Comparison of ENCODE assay signal across 11 mouse cellular contexts in the genomic region with DNA sequence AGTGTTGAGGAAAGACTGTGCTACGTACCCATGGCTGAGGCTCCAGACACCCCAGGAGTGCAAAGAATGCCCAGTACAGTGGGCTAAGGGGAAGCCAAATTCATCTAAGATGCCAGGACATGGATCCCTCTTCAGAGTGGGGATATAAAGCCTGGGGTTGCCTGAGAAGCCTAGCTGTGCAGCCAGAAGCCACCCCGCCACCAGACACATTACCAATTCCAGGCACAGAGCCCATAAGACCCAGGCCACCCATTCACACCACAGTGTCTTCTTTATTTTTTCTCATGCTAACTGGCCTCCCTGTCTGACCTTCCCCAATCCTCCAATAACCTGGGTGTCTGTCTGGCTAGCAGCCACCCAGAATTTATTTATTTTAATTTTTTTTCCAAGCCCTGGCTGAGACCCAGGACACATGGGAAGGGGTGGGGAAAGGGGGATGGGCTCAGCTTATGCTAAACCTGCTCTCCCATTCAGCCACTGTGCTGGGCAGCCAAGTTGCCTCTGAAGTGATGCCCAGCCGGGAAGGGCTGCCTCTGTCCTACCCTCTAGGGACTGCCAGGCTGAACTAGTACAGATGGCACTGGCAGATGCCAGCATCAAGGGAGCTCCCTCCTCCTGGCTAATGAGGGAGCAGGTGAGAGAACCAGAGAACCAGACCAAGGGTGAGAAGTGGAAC.
DNase-seq lines count a peak whose midpoint lies in the region; ATAC-seq lines count a peak whose summit lies in the region.
"Had no signal": no experiment of that assay in that cellular context is flagged by ENCODE, and none has a peak within 500 bp of the region (broad histone marks: within the 10 kb centered on the region; RNA-seq: fewer than 3 reads in every experiment).

No protein-coding gene starts in this region.

- H3K9me3 ChIP-seq in embryonic facial prominence, embryonic 14.5 days (ENCODE audit: control insufficient read depth, low read length): no peaks in the 10 kb centered on the region
- no peaks in the 10 kb centered on the region for H3K9me3 ChIP-seq in embryonic facial prominence, embryonic 10.5 days
- no peaks in the 10 kb centered on the region for H3K9me3 ChIP-seq in midbrain, embryonic 11.5 days (ENCODE audit: control insufficient read depth, low read length)
- no peaks in the 10 kb centered on the region for H3K9me3 ChIP-seq in midbrain, embryonic 10.5 days (replicated peaks)
- no peaks in the 10 kb centered on the region for H3K9me3 ChIP-seq in forebrain, embryonic 16.5 days (ENCODE audit: control insufficient read depth, low read length)
- no peaks in the 10 kb centered on the region for H3K9me3 ChIP-seq in neural tube, embryonic 12.5 days

- no peaks in the 10 kb centered on the region for H3K36me3 ChIP-seq in embryonic facial prominence, embryonic 14.5 days (ENCODE audit: control insufficient read depth, insufficient read depth, low read length)
- no peaks in the 10 kb centered on the region for H3K36me3 ChIP-seq in embryonic facial prominence, embryonic 10.5 days (replicated peaks)
- no peaks in the 10 kb centered on the region for H3K36me3 ChIP-seq in midbrain, embryonic 11.5 days (ENCODE audit: control insufficient read depth, insufficient read depth, low read length)
- H3K36me3 ChIP-seq in midbrain, embryonic 10.5 days: no peaks in the 10 kb centered on the region
- no peaks in the 10 kb centered on the region for H3K36me3 ChIP-seq in forebrain, embryonic 16.5 days (ENCODE audit: control insufficient read depth, insufficient read depth)
- H3K36me3 ChIP-seq in neural tube, embryonic 12.5 days: no peaks in the 10 kb centered on the region

- no peak overlapping the region for H3K4me2 ChIP-seq in embryonic facial prominence, embryonic 14.5 days (ENCODE audit: low read depth, low read length)
- no peak overlapping the region for H3K4me2 ChIP-seq in midbrain, embryonic 11.5 days
- H3K4me2 ChIP-seq in forebrain, embryonic 16.5 days (ENCODE audit: low read length): no peak overlapping the region
- H3K4me2 ChIP-seq in neural tube, embryonic 12.5 days (replicated peaks): no peak overlapping the region

- H3K27ac ChIP-seq in embryonic facial prominence, embryonic 14.5 days (replicated peaks; ENCODE audit: low read depth, low read length): no peak overlapping the region
- H3K27ac ChIP-seq in embryonic facial prominence, embryonic 10.5 days (replicated peaks): no peak overlapping the region
- H3K27ac ChIP-seq in midbrain, embryonic 11.5 days (ENCODE audit: low read depth, low read length): no peak overlapping the region
- no peak overlapping the region for H3K27ac ChIP-seq in midbrain, embryonic 10.5 days (replicated peaks)
- H3K27ac ChIP-seq in forebrain, embryonic 16.5 days (ENCODE audit: low read length): peak overlapping the region; percentile 58
- no peak overlapping the region for H3K27ac ChIP-seq in neural tube, embryonic 12.5 days
- H3K27ac ChIP-seq: liver, embryonic 14.5 days had no signal

- no peaks in the 10 kb centered on the region for H3K4me1 ChIP-seq in embryonic facial prominence, embryonic 14.5 days (ENCODE audit: control insufficient read depth, insufficient read depth, low read length)
- H3K4me1 ChIP-seq in embryonic facial prominence, embryonic 10.5 days: peaks cover 4% of the 10 kb centered on the region
- H3K4me1 ChIP-seq in midbrain, embryonic 11.5 days (ENCODE audit: control insufficient read depth, insufficient read depth, low read length): no peaks in the 10 kb centered on the region
- H3K4me1 ChIP-seq in midbrain, embryonic 10.5 days: peaks cover 11% of the 10 kb centered on the region; the same call in 1 of the 2 replicates
- peaks cover 25% of the 10 kb centered on the region for H3K4me1 ChIP-seq in forebrain, embryonic 16.5 days (replicated peaks; ENCODE audit: control insufficient read depth, insufficient read depth, low read length)
- H3K4me1 ChIP-seq in neural tube, embryonic 12.5 days: peaks cover 20% of the 10 kb centered on the region

- H3K9ac ChIP-seq in embryonic facial prominence, embryonic 14.5 days (ENCODE audit: low read depth, low read length): no peak overlapping the region
- H3K9ac ChIP-seq in midbrain, embryonic 11.5 days (ENCODE audit: low read length): no peak overlapping the region
- no peak overlapping the region for H3K9ac ChIP-seq in forebrain, embryonic 16.5 days (replicated peaks; ENCODE audit: low read depth, low read length)
- H3K9ac ChIP-seq in neural tube, embryonic 12.5 days: no peak overlapping the region
- H3K9ac ChIP-seq: liver, embryonic 14.5 days had no signal

- H3K27me3 ChIP-seq in embryonic facial prominence, embryonic 14.5 days (replicated peaks; ENCODE audit: control insufficient read depth, insufficient read depth, low read length): no peaks in the 10 kb centered on the region
- no peaks in the 10 kb centered on the region for H3K27me3 ChIP-seq in embryonic facial prominence, embryonic 10.5 days (replicated peaks; ENCODE audit: low read depth, poor library complexity, severe bottlenecking)
- H3K27me3 ChIP-seq in midbrain, embryonic 11.5 days (ENCODE audit: control insufficient read depth, insufficient read depth, low read length): no peaks in the 10 kb centered on the region
- no peaks in the 10 kb centered on the region for H3K27me3 ChIP-seq in midbrain, embryonic 10.5 days (ENCODE audit: low read depth, poor library complexity, severe bottlenecking)
- no peaks in the 10 kb centered on the region for H3K27me3 ChIP-seq in forebrain, embryonic 16.5 days (replicated peaks; ENCODE audit: control insufficient read depth, insufficient read depth, low read length)
- no peaks in the 10 kb centered on the region for H3K27me3 ChIP-seq in neural tube, embryonic 12.5 days (replicated peaks)

- H3K4me3 ChIP-seq in embryonic facial prominence, embryonic 14.5 days (ENCODE audit: low read depth, low read length): no peak overlapping the region
- H3K4me3 ChIP-seq in embryonic facial prominence, embryonic 10.5 days: no peak overlapping the region
- no peak overlapping the region for H3K4me3 ChIP-seq in midbrain, embryonic 11.5 days (ENCODE audit: low read depth, low read length)
- no peak overlapping the region for H3K4me3 ChIP-seq in midbrain, embryonic 10.5 days
- H3K4me3 ChIP-seq in forebrain, embryonic 16.5 days (replicated peaks; ENCODE audit: low read length): no peak overlapping the region
- no peak overlapping the region for H3K4me3 ChIP-seq in neural tube, embryonic 12.5 days

- no peak for DNase-seq in embryonic facial prominence, embryonic 14.5 days (ENCODE audit: low spot score)
- DNase-seq in embryonic facial prominence, embryonic 10.5 days (ENCODE audit: low spot score): no peak
- DNase-seq in midbrain, embryonic 11.5 days (ENCODE audit: low spot score, missing footprints): peak; percentile 71
- no peak for DNase-seq in midbrain, embryonic 10.5 days (ENCODE audit: low spot score)
- DNase-seq in heart, postnatal 4 days: no peak
- DNase-seq: adrenal gland, adult 2 months; right cerebral cortex, adult 18-20 months had no signal

- 69% methylated on average over 3 of the region's 3 CpGs for WGBS in embryonic facial prominence, embryonic 14.5 days
- 81% methylated on average over 3 of the region's 3 CpGs for WGBS in embryonic facial prominence, embryonic 10.5 days
- WGBS in midbrain, embryonic 11.5 days: 81% methylated on average over 3 of the region's 3 CpGs
- 72% methylated on average over 3 of the region's 3 CpGs for WGBS in midbrain, embryonic 10.5 days
- WGBS in forebrain, embryonic 16.5 days: 29% methylated on average over 3 of the region's 3 CpGs
- 72% methylated on average over 3 of the region's 3 CpGs for WGBS in neural tube, embryonic 12.5 days

- ATAC-seq in embryonic facial prominence, embryonic 14.5 days (ENCODE audit: low read depth): peak; percentile 53; the same call in 1 of the 2 replicates
- no peak; the same call in 1 of the 2 replicates for ATAC-seq in midbrain, embryonic 11.5 days (ENCODE audit: low FRiP score)
- peak; percentile 92 for ATAC-seq in forebrain, embryonic 16.5 days
- ATAC-seq in neural tube, embryonic 12.5 days (ENCODE audit: low FRiP score, low read depth): peak; percentile 59; the same call in 1 of the 2 replicates
- ATAC-seq in monocyte, adult 5-6 weeks (replicated peaks; ENCODE audit: insufficient number of reproducible peaks, low FRiP score, low TSS enrichment, poor library complexity, severe bottlenecking): no peak

Comparison
In these comparisons a context has a peak if more than half of its experiments do, and no peak if none do; other contexts are left out.
1. ATAC-seq: peak in embryonic facial prominence, embryonic 14.5 days (single experiment), forebrain, embryonic 16.5 days (single experiment) and neural tube, embryonic 12.5 days (single experiment); none in midbrain, embryonic 11.5 days (single experiment) and monocyte, adult 5-6 weeks (single experiment).